Mouse (Mus musculus) B cell, adult 2 months (primary cell): ENCODE data around the gene Cd47.

Experiments used
- DNase-seq, 2 experiments: peaks; one replicate each; pipeline ENCODE4 v3.0.0; 2022

Cd47 gene

DNA sequence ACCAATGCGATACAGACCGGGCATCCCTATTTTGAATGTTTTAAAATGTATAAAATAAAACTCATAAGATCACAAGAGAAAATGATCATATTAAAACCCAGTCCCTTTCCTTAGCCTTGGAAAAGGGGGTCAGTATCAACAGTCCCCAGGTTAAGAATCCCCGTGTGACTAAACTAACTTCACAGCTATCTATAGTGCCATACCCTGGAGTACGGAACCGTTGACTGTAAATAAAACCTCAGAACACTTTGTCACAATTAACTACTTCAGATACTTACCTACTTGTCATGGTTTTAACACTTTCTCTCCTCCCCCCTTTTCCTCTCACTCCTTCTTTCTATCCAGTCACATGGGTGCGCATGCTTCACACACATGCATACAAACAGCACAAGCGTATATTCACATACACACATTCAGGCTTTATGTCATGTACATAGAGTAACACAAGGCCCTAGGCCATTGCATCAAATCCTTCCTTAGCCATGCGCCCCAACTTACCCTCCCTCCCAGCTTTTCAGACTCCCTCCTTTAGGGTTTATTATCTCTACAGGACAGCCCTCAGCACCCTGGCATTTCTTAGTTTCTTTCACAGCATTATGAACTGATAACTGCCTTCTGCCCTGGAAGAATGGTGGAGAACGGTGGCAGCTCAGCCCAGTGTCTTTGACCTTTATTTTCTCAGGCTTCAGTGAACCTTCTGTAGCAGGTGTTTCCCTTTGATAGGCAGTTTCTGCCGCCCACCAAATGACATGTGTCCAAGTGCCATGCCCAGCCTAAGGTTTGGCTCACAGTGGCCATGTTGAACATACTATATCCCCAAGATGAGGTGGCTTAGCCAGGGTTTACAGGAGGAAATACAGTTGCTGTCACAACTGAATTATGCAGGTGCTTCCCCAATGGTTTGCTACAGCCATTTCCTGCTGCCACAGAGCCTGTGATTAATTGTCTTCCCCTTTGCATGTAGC, at the start of gene Cd47:
Cd47 (plus strand) TSS at position 937 of the 965 bp plus-strand sequence.
- peak; percentile 62 for DNase-seq

DNA sequence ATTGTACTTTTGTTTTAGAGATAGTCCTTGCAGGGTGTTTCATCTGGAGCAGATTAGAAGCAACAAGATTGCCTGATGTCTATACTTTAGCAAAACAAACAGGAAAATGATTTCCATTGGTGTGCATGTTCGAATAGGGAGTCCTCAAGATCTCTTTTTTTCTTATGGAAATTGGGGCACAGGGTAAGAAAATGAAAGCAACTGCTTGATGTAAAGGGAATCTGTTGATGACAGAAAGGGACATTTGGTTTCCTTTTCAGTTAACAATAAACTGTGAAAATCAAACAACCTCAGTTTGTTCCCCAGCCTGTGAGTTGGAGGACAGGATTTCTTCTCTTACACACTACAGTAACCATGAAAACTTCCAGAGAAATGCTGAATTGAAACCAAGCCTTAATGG, 47.4 kb upstream of the Cd47 start:
- no peak for DNase-seq

DNA sequence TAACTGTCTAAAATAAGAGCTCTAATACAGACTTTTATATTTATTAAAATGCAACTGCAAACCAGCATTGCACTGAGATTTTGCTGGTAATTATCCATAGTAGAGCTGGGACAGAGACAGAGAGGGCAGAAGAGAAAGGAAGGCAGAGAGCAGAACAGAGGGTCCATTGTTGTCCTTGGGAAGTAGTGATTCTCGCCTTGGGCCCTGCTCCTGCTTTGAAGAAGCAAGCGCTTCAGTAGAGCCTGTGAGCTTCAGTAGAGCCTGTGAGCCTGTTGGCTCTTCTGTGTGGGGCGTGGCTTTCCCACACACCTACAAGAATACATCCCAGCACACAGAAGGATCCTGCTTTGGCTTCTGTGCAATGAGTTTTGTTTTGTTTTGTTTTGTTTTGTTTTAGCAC, 47.0 kb upstream of the Cd47 start:
- DNase-seq: no peak

DNA sequence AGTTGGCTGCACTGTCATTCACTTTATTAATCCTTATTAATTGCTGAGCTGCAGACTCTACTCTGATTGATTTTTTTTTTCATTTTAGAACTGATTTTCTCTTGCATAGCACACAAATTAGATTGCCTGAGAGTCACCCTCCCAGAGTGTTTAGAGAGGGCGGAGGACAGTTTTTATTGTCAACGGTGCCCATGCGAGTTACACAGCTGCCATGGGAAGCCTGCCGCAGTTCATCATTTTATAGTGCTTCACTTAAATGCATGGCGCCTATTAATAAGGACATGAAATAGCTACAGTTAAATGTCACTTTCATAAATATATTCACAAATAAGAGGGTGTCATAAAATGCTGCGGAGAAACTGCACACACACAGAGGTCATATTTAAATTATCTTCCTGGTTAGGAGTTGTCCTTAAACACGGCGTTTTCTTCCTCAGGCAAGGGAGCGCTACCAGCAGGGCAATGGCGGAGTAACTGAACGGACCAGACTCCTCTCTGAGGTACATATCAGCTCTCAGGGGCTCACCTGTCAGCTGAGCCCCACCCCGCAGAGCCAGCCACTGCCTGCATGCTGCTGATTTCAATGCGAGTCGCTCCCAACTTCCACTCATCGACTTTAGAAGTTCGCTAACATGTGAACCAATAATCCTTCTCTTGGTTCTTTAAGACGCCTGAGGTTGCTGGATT, 39.7 kb upstream of the Cd47 start:
- DNase-seq: no peak

DNA sequence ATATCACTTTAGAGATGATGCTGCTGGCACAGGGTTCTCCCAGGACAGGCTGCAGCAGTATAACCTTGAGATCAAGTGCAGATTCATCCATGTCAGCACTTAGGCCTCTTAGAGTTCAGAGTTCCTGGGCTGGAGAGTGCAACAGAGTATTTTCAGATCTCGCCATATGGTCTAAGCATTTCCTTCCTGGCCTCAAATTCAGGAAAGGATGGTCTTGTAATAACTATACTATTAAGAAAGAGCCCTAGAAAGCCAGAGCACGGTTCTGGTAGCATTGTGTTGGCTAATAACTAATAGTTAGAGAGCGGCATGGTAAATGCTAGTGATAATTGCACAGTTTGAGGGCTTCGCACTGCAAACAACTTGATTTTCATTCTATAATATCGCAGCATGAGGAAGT, 38.4 kb upstream of the Cd47 start:
- no peak for DNase-seq

DNA sequence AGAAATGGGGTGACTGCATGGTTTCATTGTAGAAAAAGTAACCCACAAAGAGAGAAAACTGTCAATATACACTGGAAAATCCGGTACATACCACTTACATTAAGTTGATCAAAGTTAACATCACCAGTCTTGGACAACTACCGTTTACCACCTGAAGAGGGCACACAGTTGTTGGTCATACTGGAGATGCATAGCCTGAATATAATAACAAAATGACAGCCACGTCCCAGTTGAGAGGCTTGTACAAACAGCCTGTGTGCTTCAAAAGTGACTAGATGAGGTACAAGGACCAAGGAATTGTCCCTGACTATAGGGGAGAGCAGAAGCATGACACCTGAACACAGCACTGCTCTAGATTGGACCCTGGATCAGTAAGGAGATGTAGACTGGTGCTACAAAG, 34.0 kb upstream of the Cd47 start:
- DNase-seq: peak; percentile 64 to 74

DNA sequence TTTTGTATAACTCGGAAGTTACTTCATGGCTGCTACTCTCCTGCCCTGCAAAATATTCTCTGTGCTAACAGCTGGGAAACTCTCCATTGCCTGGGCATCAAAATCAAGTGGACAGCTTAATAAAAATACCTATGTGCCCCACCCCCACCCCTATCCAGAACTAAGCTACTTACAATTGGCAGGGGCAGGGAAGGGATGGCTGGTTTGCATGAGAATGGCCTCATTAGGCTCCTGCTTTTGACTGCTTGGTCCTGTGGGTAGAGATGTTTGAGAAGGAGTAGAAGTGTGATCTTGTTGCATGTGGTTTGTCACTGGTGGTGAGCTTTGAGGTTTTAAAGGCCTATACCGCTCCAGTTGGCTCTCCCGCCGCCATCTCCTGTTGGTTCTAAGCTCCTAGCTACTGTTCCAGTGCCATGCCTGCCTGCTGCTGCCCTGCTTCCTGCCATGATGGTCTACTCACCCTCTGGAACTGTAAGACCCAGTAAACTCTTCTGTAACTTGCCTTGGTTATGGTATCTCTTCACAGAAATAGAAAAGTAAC, 31.8 kb upstream of the Cd47 start:
- no peak for DNase-seq

DNA sequence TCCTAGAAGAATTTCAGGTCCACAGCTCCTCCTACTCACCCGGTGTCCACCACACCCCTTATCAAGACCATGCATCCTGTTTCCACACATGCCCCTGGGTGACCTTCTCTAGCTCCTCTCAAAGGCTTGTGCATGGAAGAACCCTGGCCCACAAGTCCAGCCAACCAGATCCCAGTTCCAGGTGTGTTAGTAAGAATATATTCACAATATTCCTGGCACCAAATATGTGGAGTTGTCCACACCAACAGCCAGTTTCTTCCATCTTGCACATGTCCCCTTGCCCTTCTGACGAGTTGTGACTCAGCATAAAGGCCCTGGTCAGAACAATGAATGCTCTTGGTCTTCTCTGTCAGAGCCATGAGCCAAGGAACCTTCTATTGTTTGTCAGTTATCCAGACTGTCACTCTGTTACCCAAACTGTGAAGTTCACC, 30.5 kb upstream of the Cd47 start:
- DNase-seq: no peak

DNA sequence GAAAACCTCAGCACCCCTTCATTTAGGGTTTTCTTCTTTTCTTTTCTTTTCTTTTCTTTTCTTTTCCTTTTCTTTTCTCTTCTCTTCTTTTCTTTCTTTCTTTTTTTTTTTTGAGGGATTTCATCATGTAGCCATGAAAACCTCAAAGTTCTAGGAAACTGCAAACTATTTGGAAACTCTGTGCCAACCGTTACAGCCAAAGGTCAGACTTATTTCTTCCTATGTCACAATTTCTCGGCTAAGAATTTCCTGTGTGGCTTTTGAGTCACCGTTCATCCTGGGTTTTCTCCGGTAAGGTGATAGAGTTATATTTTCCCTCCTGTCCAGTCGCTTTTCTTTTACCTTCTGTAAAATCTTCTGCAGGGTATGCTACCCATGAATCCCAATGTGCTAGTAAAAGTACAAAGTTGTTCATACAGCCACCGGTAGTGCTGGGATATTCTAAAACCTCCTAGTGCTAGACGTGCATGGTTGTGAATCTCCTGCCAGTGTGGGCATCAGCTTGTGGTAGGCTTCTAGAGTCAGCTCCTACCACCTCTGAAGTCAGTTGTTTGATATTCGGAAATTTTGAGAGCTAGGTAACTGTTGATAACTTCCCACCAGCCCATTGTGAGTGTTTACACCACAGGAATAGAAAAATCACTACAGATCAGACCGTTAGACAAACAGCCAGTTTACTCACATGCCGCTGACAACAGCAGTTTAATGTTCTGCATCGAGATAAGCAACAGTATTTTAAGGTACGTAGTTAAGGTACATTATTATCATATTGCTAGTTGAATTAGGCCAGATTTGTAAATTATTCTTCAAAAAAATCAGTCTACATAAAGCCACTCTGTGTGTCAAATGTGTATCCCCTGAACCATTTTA, 29.8 kb upstream of the Cd47 start:
- no peak for DNase-seq

DNA sequence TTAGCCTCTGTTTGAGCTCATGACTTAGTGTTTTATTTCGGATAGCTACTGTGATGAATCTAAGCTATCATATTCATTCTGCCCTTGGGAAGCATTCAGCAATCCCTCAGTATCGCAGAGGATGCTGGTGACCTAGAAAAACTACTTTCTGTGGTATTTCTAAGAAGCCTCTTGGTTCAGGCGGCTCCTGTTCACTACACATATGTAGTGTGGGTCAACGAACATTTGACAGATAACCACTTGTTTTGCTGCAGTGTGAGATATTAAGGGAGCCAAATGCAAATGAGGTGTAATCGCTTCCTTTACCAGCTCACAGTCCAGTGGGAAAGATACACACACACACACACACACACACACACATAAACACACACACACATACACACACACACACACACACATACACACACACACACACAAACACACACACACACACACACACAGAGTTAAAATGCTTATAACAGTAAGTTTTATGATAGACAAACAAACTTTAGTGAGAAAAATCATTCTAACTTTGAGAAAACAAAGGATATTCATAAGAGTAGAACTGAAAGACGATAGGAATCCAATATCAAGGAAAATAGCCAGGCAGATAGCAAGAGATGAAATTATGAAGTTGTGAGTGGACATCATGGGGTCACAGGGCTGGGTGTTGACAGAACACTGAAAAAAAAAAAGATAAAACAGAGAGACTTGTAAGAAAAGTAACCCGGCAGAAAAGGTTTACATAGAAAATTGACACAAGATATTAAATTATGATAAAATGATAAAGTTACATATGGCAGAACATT, 28.5 kb upstream of the Cd47 start:
- no peak for DNase-seq

DNA sequence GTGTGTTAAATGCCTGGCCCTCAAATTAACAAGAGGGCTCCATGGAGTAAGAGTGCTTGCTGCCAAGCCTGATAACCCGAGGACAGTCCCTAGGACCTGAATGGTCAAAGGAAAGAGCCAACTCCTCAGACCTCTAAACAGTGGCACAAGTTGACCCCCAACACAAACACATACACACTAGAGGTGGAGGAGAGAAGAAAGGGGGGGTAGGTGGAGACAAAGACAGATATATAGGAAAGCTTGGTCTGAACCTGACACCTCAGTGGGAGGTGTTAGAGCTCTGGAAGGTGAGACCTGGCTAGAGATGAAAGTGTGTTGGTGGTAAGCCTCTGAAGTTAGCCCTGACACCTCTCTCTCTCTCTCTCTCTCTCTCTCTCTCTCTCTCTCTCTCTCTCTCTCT, 27.8 kb upstream of the Cd47 start:
- no peak for DNase-seq

DNA sequence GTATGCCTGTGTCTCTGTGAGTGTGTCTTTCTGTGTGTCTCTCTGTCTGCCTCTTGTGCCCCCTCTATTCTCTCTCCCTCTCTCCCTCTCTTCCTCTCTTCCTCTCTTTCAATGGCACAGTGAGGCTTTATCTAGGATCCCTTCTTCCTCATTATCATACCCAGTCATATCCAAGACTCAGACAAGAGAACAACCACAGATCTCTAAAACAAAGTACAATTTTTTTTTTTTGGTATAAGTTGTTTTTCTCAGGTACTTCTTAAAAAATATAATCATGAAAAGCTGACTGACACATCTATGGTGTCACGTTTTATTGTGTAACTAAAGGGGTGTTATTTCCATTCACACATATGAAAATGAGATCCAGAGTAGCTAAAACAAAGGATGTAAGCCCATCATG, 27.3 kb upstream of the Cd47 start:
- DNase-seq: no peak

DNA sequence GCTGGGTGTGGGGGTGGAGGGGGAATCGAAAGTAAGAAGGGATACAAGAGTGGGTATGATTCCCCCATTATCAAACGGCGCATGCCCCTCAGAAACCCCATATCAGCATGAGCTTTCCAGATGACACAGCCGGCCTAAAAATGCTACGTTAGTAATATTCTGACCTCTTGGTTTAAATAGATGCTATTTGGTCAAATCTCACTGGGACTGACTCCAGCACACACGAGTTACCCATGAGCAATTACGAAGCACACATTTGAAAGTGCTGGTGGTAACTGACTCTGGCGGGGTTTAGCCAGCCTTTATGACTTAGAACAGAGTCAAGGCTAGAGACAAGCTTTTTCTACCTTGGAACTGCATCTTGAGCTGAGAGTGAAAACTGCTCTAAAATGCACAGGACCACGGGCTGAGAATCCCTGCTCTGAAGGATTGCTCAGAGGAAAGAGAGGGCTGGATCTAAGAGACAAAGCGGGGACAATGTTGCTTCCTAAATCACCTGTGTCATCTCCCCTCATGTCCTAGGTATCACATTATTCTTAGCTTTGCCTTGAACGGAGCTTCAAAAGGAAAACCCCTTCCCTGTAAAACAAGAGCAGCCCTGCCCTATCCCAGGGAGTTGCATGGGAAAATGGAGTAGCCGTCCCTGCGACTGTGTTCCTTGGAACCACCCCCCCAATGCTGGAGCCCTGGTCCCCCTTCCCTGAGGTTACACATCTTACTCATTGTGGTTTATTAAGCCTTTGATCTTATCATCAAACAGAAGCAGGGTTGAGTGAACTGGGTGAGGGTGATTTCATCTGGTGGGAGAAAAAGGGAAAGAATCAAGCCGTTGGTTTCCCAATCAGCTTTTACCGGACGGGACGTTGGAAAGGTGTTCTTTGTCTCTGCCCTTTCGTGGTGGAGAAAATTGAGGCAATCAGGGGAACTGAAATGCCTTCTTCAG, 26.0 kb upstream of the Cd47 start:
- DNase-seq: no peak

DNA sequence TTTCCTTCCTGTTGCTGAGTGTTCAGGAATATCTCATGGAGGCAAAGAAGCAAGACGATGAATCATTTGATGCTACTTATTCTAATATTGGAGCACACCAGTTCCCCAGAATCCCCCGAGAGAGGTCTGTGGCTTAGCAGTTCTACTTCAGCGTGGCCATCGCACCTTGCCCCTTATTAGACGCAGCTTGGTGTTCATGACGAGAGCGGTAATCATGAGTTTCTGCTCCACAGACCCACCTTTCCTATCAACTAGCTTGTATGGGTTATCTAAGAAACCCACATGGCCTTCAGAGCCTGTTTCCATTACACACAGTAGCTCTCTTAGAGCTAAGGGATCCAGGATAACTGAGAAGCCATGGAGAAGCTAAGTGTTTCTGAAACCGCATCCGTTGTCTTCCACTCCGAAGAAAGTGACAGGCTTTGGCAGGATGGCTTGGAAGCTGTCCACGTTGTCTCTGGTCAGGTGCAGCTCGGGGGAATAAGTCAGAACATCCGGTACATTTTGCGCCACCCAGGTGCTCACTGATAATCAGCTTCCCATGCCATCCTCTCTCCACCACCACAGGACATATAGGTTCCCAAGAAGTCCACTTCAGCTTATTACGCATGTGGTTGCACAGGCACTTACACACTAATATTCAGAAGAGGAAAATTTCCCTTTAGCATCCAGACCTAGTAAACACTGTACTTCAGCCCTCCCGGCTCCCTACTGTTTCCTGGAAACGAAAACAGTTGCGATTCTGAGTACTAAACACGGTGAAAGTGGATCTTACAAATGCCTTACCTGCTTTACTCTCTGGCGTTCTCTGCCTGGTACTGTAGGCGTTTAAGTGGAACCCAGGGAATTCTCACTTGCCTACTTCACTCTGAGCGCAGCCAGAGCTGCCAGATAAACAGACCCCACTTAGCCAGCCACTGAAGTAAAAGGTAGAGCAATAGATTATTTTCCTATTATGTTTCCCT, 25.0 kb upstream of the Cd47 start:
- no peak for DNase-seq

DNA sequence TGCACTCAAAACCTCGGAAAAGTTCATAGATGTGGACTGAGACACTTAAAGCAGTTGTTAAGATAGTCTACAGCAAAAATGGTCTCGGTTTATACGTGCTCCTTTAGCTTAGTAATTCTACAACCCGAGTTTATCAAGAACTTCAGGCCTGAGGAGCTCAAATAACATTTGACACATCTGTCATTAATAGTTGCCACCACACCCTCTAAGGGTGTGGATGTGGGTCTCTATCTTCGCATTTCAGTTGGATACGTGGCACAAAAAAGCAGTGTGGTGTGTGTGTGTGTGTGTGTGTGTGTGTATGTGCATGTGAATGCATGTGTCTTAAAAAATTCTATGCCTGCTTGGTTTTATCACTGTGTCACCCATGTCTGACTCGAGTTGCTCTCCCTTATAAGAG, 23.4 kb upstream of the Cd47 start:
- no peak for DNase-seq

DNA sequence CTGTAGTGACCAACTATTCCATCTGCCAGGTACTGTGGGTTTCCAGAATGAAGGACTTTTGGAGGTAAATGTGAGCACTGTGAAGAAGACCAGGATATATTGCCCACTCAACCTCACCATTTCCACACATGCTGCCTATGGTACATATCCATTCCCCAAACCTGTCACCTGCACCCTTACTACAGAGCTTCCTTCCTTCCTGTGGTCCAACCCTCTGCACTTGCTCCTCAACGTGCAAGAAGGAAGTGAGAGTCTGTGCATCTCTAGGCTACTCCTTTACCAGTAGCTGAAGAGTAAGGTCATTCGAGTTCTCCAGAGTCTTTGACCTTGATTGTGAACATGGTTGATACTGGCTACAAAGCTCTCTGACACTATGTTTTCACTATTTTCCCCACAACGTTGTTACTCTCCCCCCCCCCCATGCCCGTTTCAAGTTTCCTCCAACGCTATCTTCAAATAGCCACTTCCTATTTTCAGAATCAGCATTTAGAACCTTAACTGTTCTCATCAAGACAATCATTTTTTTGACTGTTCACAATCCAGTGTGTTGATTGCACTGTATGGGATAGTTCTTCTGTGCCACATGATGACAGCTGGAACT, 18.7 kb upstream of the Cd47 start:
- peak; percentile 52 to 58 for DNase-seq

DNA sequence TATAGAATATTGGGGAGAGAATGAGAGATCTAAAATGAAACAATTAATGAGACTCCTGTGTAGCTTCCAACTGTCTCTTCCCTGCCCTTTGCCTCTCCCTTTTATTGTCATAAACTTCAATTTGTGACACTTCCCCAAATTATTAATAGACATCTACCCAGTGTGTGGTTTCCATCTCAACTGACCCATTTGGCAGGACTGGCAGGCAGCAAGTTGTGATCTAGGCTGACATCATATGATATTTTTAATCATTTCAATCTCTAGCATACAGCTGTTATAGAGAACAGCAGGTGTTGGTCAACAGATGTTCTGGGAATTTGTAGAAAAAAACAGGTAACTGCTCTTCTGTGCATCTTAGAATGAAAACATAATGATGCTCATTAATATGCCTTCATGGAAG, 17.0 kb upstream of the Cd47 start:
- no peak for DNase-seq

DNA sequence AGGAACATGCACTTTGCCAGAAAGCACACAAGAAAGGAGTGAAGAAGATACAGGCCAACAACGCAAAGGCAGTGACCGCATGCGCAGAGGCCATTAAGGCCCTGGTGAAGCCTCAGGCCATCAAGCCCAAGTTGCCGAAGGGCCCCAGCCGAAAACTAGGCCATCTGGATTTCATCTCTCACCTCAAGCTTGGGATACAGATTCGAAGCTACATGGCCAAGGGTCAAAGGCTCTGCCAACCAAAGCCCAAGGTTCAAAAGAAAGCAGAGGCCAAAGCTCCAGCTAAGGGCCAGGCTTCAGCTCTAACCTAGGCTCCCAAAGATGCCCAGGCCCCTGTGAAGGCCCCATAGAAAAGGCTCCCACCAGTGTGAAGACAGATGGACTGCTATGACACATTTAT, 14.2 kb upstream of the Cd47 start:
- DNase-seq: no peak

DNA sequence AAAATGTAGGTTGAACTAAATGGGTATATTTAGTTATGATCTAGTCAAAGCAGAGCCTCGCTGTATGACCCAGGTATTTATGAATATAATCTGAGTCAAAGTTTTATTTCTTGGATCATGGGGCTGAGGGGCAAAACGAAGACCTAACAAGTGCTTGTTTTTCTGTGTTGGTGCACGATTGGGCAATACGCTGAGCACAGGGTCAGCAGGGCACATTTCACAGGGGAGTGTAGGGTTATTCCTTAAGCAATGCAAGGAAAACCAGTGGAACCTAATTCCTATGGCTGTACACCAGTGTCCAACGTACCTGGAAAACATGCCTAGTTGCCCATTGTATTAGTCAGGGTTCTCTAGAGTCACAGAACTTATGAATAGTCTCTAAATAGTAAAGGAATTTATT, 12.6 kb upstream of the Cd47 start:
- DNase-seq: no peak
